Mouse (Mus musculus) monocyte, adult 2 months (primary cell): ENCODE data around the gene Cenpt.

Experiments used
- DNase-seq, 2 experiments: peaks; one replicate each; pipeline ENCODE4 v3.0.0; 2022; ENCODE audit warnings: low spot score in 2 of 2, low read depth in 1 of 2

Cenpt gene

DNA sequence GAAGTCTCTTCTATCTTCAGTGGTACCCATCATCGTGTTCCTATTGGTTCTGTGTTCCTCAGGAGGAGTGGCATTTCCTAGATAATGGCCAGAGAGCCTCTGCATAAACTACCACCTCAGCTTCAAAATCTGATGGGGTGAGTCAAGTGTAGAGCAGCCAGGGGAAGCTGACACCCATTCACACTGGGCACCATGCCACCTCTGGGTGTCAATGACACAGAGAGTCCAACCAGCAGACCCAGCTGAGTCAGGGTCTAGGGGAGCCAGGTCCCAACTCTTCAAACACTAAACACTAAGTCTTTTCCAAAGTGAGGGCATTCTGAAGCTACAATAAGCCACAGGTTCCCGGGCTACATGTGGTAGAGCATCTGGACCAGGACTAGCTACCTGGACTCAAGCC lies 44.6 kb downstream of the Cenpt start:
- no peak for DNase-seq

DNA sequence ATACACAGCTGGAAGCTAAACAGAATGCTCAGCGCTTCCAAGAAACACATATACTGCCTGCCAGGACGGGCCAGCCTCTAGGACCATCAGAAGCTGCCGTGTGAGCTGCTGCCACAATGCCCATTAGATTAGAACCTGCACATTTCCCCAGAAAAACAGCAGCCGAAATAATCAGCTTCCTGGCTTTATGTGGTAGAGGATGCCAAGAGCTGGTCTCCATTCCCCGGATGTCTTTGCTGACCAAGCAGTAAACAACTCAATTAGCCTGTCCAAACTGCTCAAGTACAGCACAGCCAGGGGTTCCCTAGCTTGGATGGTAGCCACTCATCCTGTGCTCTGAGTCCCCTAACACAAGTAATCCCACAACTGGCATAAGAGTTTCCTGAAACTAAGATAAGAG lies 45.3 kb downstream of the Cenpt start:
- no peak for DNase-seq

DNA sequence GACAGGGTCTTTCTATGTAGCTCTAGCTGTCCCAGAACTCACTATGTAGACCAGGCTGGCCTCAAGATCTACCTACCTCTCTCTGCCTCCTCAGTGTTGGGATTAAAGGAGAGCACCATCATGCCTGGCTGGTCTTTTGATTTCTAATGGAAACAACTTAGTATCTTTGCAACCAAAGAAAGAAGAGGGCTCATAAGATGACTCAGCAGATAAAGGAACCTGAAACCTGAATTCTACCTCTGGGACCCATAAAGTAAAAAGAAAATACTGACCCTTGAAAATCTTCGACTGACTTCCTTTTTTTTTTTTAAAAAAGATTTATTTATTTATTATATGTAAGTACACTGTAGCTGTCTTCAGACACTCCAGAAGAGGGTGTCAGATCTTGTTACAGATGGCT lies 47.1 kb downstream of the Cenpt start:
- DNase-seq = no peak

DNA sequence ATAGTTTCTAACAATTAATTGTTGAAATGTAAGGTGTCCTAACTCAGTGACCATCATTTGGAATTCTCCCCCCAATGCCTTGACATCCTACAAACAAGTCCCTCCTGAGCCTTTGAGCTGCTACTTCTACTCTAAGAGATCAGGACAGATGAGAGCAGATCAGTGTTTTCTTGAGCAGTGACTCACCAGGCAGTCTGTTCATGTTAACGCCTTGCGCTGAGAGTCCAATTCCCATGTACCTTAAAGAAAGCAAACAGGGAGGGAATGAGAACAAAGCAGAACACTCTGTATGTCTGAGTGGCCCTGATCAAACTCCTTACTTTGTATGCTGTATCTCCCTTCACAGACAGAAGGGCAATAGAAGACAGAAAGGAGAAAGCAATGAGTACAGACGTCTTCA lies 47.7 kb downstream of the Cenpt start:
- DNase-seq = no peak

DNA sequence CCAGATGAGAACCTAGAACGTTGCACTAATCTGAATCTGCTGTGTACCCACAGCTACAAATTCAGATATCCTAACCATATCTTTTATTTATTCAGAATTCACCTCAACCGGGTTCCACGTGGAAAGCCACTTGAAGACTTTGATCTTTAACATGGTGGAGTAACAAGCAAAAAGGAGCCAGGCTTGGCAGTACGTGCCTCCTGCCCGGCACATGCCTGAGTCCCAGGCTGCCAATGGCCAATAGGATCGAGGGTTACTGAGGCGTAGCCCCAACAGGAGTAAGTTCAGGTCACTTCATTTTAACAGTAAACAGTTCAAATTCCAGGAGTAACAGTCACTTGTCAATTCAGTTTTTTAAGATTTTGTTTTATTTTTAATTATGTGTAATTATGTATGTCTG lies 48.3 kb downstream of the Cenpt start:
- DNase-seq = no peak

DNA sequence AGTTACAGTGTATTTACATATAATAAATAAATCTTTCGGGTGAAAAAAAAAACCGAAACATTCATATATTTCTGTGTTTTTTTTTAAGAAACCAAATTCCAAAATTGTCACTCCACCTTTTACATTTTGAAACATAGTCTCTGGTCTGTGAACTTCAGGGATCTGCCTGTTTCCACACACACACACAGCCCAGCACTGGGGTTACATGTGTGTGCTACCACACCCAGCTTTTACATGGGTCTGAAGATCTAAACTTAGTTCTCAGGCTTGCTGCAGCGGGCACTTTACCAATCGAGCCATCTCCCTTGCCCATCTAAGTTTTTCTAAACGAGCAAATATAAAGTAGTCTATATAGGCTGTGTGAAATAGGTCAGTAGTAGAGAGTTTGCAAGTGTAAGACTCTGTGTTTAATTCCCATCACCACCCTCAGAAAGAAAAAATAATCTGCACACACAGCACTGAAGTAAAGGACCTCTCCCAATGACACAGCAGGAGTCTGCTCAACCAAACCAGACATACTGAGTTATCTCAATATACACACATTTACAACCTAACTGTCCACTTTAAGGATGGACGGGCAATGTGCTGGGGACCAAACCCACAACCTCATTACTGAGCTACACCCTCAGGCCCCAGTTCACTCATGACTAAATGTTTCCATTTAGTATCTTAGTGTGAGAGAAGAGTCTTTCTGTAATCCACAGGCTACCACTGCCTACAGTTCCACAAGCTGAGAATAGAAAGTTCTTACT lies 51.7 kb downstream of the Cenpt start:
- DNase-seq = no peak

DNA sequence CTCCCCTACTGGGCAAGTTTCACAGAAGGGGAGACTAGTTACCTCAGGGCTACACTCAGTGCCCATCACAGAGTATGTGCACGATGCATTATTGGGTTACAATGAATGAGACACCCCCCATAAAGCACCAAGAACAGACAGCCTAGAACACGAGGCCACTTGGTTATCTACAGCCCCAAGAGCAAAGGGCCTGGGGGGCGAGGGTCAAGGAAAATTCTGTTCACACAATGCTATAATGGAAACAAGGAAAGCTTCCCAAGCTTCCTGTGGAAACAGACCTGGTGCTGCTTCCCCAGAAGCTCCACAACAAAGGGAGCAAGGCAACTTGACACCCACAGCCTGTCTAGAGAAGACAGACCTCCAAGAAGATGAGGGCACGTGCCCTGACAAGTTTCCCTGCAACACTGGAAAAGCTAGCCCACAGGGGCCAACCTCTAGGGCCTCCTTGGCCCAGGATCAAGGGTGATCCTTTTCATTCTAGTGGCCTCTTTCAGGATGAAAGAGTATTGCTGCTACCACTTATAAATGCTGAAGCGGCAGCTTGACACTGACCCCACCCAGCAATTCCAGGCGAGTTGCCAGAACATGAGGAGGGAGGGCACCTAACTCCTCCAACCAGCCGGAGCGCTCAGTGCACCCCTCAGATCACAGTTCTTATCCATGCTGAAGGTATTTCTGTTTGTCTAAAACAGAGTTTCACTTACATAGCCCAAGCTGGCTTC lies 53.8 kb downstream of the Cenpt start:
- DNase-seq = no peak

DNA sequence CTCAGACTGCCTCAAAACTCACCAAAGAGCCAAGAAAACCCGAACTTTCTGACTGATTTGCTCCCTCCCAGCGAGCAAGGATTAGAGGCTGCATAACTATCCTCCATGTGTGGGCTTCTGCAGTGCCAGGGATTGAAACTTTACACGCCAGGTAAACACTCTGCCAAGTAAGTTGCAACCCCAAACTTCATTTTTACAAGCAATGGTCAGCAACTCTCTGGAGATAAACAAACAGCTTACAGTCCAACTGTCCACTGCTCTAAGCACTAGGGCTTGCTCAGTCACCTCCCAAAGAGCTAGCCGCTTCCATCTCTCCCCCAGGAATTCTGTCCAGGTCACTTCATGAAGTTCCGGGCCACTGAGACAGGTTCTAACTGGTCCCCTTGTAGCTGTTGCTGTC lies 54.7 kb downstream of the Cenpt start:
- no peak for DNase-seq

DNA sequence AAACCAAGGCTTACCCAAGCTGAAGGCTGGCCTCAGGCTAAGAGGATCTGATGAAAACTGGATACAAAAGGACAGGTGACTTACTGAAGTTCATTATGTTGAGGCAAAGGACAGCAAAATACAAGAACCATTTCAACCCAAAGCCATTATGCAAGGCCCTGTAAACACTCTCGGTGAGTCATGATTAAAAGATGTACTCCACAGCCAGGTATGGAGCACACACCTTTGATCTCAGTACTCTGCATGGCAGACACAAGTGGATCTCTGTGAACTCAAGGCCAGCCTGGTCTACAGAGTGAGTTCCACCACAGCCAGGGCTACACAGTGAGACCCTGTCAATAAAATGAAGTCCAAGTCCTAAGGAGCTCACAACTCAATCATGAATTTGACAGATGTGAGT lies 57.3 kb downstream of the Cenpt start:
- no peak for DNase-seq
